Mouse (Mus musculus) heart, adult 2 months (tissue): ENCODE results near the gene Tubb4a. TPM values are rescaled to one million over a fixed set of nuclear protein-coding genes. Genes with fewer than 3 reads are reported as not detected.
A peak's percentile ranks its signal among the peaks of the same experiment; 100 is the strongest.

Source experiments
- DNase-seq, 2 experiments: peaks; one replicate each; pipeline ENCODE4 v3.0.0; 2021
- H3K27ac ChIP-seq: fragments of 200-600 bp; 2 replicates; pipeline ENCODE4 v1.8.1; 2022
- H3K27me3 ChIP-seq: fragments of 200-500 bp; 2 replicates; pipeline ENCODE4 v1.6.1; 2012; ENCODE audit warnings: mild to moderate bottlenecking, low read length, inconsistent platforms, mixed read lengths; ENCODE audit not compliant: control insufficient read depth, insufficient read depth
- H3K36me3 ChIP-seq: fragments of 200-500 bp; 2 replicates; pipeline ENCODE4 v1.6.1; 2012; ENCODE audit warnings: low read length, inconsistent platforms; ENCODE audit not compliant: control insufficient read depth, insufficient read depth
- H3K4me1 ChIP-seq: fragments of 200-500 bp; 2 replicates; pipeline ENCODE4 v1.6.1; 2011; ENCODE audit warnings: low read length; ENCODE audit not compliant: control insufficient read depth, insufficient read depth
- H3K4me3 ChIP-seq: fragments of 200-600 bp; 2 replicates; pipeline ENCODE4 v1.8.1; 2022
- H3K79me2 ChIP-seq: fragments of 200-500 bp; replicated peaks from 2 replicates; pipeline ENCODE4 v1.6.1; 2012; ENCODE audit warnings: mild to moderate bottlenecking, inconsistent platforms, low read length, moderate library complexity, mixed read lengths; ENCODE audit not compliant: control insufficient read depth, insufficient read depth
- H3K9ac ChIP-seq: fragments of 200-500 bp; 2 replicates; pipeline ENCODE4 v1.6.1; 2012; ENCODE audit warnings: low read depth, mild to moderate bottlenecking, control low read depth, inconsistent platforms, low read length, mixed read lengths
- CTCF ChIP-seq: fragments of 200-600 bp; IDR thresholded peaks from 2 replicates; pipeline ENCODE4 v1.8.1; 2022; ENCODE audit warnings: antibody characterized with exemption, mild to moderate bottlenecking, moderate library complexity
- EP300 ChIP-seq: fragments of 200-500 bp; IDR thresholded peaks from 2 replicates; pipeline ENCODE4 v1.6.1; 2011; ENCODE audit warnings: low read depth, low read length, control low read depth; ENCODE audit not compliant: insufficient read depth
- POLR2A ChIP-seq: fragments of 200-500 bp; IDR thresholded peaks from 2 replicates; pipeline ENCODE4 v1.6.1; 2011; ENCODE audit warnings: mild to moderate bottlenecking, low read depth, low read length, control low read depth; ENCODE audit not compliant: insufficient read depth
- WGBS: fragments of 180-500 bp; shearing (Covaris S2); methylation state at CpG from one replicate; pipeline ENCODE4 v1.1.7; 2018; 5-methylcytosine and 5-hydroxymethylcytosine counted together
- intact Hi-C: fragments of 180-260 bp; cut with DNase I; formaldehyde crosslinking; loops from one replicate; pipeline ENCODE4 v1.15.1; 2025
- polyA plus RNA-seq: library from polyadenylated mRNA; depleted of rRNA; stranded (reverse); fragments of >200 nt; gene quantifications from 2 replicates; pipeline ENCODE4 v1.2.3, GENCODE M21; 2012
- total RNA-seq, 2 experiments: library from RNA; stranded (reverse); gene quantifications; 2 replicates each; pipeline ENCODE4 v1.2.3; 2021

Gene Tubb4a
- total and polyA plus RNA-seq, 3 experiments, result 1.5 to 4.0 (median 2.7) TPM

DNA sequence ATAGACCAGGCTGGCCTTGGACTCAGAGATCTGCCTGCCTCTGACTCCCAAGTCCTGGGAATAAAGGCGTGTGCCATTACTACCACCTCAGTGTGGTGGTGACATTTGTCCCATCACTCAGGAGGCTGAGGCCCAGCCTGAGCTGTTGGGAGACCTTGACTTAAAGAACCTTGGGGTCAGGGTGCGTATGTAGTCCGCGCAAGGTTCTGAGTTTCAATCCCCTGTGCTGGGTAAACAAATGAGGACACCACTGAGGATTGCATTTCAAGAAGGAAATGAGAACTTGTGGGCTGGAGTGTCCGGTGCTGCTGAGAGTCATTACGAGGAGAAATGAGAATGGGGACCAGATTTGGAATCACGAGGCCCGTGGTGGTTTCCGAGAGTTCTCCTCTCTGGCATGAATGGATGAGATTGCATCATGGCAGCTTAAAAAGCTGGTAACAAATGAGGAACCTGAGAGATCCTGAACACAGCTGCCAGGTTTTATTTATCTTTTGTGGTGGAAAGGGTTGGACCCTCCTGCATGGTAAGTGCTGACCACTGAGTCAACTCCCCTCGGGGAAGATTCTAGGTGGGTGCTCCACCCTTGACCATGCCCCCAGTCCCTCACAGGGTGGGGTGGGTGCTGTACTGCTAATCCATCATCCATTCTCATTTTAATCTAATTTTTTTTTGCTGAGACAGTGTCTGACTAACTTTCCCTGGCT is 25.3 kb upstream of the Tubb4a start:
- DNase-seq, result peak in 1 of 2 experiments; percentile 52
- no peak overlapping the region for H3K4me3 ChIP-seq
- no peaks in the 10 kb centered on the region for H3K79me2 ChIP-seq
- no peak overlapping the region for H3K9ac ChIP-seq
- no peaks in the 10 kb centered on the region for H3K36me3 ChIP-seq
- no peaks in the 10 kb centered on the region for H3K4me1 ChIP-seq
- TF ChIP-seq CTCF, result no peak
- TF ChIP-seq EP300, result no peak
- no peak for TF ChIP-seq POLR2A
- 71% methylated on average over 10 of the region's 10 CpGs for WGBS
- intact Hi-C loops, result no loop called here
- no peak overlapping the region for H3K27ac ChIP-seq
- H3K27me3 ChIP-seq, result no peaks in the 10 kb centered on the region; the same call in 1 of the 2 replicates

DNA sequence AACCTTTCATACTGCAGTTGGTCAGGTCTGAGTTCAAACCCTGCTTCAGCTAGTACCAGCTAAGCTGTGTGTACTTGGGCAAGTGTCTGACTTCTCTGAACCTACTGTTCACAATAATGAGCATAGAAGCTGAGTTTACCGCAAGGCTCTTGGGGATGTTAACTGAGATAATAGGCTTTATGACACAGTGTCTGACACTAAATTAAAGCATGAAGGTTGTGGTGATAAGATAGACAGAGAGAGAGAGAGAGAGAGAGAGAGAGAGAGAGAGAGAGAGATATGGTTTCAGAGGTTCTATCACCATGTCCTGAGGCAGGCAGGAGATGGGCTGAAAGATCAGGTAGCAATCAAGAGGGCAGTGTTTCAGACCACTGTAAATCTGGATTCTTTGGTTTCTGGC is 22.4 kb upstream of the Tubb4a start:
- H3K9ac ChIP-seq, result no peak overlapping the region
- WGBS, result 76% methylated on average over 1 of the region's 1 CpGs
- TF ChIP-seq POLR2A, result no peak
- TF ChIP-seq CTCF, result no peak
- TF ChIP-seq EP300, result no peak
- no peaks in the 10 kb centered on the region for H3K4me1 ChIP-seq
- no peak overlapping the region for H3K27ac ChIP-seq
- DNase-seq, result no peak
- H3K36me3 ChIP-seq, result no peaks in the 10 kb centered on the region
- no peak overlapping the region for H3K4me3 ChIP-seq
- H3K27me3 ChIP-seq, result peaks cover 2% of the 10 kb centered on the region; the same call in 1 of the 2 replicates
- intact Hi-C loops, result no loop called here
- no peaks in the 10 kb centered on the region for H3K79me2 ChIP-seq

DNA sequence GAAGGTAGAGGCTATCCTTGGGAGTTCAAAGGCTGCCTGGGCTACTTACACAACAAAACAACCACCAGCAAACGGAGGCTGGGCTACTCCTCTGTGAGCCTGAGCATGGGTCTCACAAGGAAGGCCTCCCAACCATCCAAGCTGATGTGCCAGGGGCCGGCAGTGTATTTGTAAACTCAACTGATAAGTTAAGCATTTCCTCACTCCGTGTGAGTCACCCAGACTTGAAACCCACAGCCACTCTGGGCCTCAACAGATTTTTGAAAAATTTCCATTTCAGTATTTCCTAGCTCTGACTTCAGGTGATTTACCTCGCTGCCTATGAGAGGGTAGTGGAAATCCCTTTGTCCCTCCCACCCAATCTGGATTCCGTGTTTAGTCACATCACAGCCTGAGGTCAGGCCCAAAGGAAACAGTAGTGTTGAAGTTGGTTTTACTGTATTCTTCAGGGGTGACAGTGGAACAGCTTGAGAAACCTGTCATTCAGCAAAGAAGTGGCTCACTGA is 21.1 kb upstream of the Tubb4a start:
- intact Hi-C loops, result no loop called here
- 0 out of 2 replicates have a peak, but pooled peaks cover 2% of the 10 kb centered on the region for H3K27me3 ChIP-seq
- H3K4me3 ChIP-seq, result no peak overlapping the region
- DNase-seq, result no peak
- H3K27ac ChIP-seq, result no peak overlapping the region
- no peaks in the 10 kb centered on the region for H3K79me2 ChIP-seq
- H3K4me1 ChIP-seq, result no peaks in the 10 kb centered on the region
- H3K36me3 ChIP-seq, result no peaks in the 10 kb centered on the region
- no peak overlapping the region for H3K9ac ChIP-seq
- WGBS, result 39% methylated on average over 5 of the region's 5 CpGs
- TF ChIP-seq EP300, result no peak

DNA sequence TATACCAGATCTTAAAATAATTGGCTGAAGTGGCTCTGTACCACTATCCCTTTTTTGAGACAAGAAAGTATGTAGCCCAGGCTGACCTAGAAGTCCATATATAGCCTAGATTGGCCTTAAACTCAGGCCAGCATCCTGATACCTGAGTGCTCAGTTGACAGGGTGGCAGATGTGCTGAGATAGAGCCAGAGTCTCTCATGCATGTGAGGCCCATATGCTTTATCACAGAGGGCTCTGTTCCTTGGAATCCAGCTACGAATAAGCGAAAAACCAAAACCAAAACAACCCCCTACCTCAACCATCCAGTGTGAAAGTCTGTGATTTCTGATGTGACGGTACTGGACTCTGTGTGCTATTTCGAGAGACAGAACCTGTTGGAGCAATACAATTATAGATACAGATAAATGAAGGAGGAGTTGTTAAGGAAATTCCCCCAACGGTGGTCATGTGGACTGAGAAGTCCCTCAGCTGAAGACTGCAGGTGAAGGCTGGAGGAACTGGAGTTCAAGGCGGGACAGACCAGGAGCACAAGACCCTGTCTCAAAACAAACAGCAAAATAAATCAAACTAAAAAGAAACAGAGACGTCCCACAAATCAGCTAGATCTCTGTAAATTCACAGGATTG is 20.6 kb upstream of the Tubb4a start:
- Histone ChIP-seq H3K9ac (no peak overlapping the region), H3K4me3 (no peak overlapping the region), H3K4me1 (no peaks in the 10 kb centered on the region), H3K27me3 (0 out of 2 replicates have a peak, but pooled peaks cover 2% of the 10 kb centered on the region), H3K36me3 (no peaks in the 10 kb centered on the region), H3K79me2 (no peaks in the 10 kb centered on the region), H3K27ac (no peak overlapping the region)
- intact Hi-C loops, result no loop called here
- TF ChIP-seq POLR2A (no peak), EP300 (no peak), CTCF (no peak)
- WGBS, result 78% methylated on average over 7 of the region's 7 CpGs
- no peak for DNase-seq

DNA sequence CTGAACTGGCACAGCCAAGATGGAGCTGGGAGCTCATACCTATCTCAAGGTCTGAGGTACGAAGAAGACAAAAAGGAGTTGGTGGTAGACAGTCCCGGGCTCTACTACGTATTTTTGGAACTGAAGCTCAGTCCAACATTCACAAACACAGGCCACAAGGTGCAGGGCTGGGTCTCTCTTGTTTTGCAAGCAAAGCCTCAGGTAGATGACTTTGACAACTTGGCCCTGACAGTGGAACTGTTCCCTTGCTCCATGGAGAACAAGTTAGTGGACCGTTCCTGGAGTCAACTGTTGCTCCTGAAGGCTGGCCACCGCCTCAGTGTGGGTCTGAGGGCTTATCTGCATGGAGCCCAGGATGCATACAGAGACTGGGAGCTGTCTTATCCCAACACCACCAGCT is 19.5 kb upstream of the Tubb4a start:
- H3K4me1 ChIP-seq, result no peaks in the 10 kb centered on the region
- H3K36me3 ChIP-seq, result no peaks in the 10 kb centered on the region
- WGBS, result 88% methylated on average over 5 of the region's 5 CpGs
- intact Hi-C loops, result no loop called here
- H3K27me3 ChIP-seq, result 0 out of 2 replicates have a peak, but pooled peaks cover 2% of the 10 kb centered on the region
- no peaks in the 10 kb centered on the region for H3K79me2 ChIP-seq
- TF ChIP-seq CTCF (no peak), POLR2A (no peak)
- H3K27ac ChIP-seq, result no peak overlapping the region
- H3K4me3 ChIP-seq, result no peak overlapping the region
- DNase-seq, result no peak
- no peak overlapping the region for H3K9ac ChIP-seq

DNA sequence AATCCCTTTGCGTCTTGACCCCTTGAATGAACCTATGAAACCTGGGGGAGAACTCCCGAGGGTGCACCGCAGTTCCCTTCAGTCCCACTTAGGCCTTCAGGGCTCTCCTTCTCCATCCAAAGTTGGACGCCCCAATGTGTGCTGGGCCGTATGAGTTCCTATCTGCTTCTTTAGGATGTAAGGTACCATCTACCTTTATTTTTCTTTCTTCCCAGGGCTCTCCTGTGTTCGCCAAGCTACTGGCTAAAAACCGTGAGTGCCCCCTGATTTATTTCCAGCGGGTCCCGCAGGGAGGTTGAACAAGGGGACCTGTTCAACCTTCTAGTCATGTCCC is 18.4 kb upstream of the Tubb4a start:
- intact Hi-C loops, result no loop called here
- Histone ChIP-seq H3K4me1 (no peaks in the 10 kb centered on the region), H3K79me2 (no peaks in the 10 kb centered on the region), H3K27me3 (0 out of 2 replicates have a peak, but pooled peaks cover 2% of the 10 kb centered on the region), H3K4me3 (peak overlapping the region; percentile 64; the same call in 1 of the 2 replicates), H3K9ac (no peak overlapping the region; the same call in 1 of the 2 replicates), H3K27ac (no peak overlapping the region), H3K36me3 (no peaks in the 10 kb centered on the region)
- TF ChIP-seq POLR2A (no peak), CTCF (no peak), EP300 (no peak)
- DNase-seq, result no peak
- WGBS, result 32% methylated on average over 9 of the region's 9 CpGs
